Mouse (Mus musculus): ENCODE data around the gene Slain2.
A peak's percentile ranks its signal among the peaks of the same experiment; 100 is the strongest.
"Not testable (repeated sequence)": the region's sequence is repeated elsewhere in the genome, so short reads cannot be mapped to it uniquely, and the experiment has no call there.

Gene Slain2

GRCm38 (mm10) chr5:72901866-72902265 lies 12.2 kb upstream of the Slain2 start:
- DNase-seq (ENCODE audit: low spot score) = no peak

GRCm38 (mm10) chr5:72902312-72902711 lies 11.8 kb upstream of the Slain2 start:
- DNase-seq (ENCODE audit: low spot score) = no peak

- no peak for DNase-seq (ENCODE audit: low spot score)
These were observed 11.1 kb upstream of the Slain2 start for GRCm38 (mm10) chr5:72902876-72903516.

- DNase-seq (ENCODE audit: low spot score) = no peak
These were observed 9.0 kb upstream of the Slain2 start for GRCm38 (mm10) chr5:72904903-72905790.

GRCm38 (mm10) chr5:72907402-72907801 lies 6.7 kb upstream of the Slain2 start:
- DNase-seq (ENCODE audit: low spot score) = no peak

- no peak for DNase-seq (ENCODE audit: low spot score)
These were observed 5.7 kb upstream of the Slain2 start for GRCm38 (mm10) chr5:72908324-72908936.

- DNase-seq (ENCODE audit: low spot score) = no peak
These were observed 4.7 kb upstream of the Slain2 start for GRCm38 (mm10) chr5:72909363-72909762.

- no peak for DNase-seq (ENCODE audit: low spot score)
These were observed 3.7 kb upstream of the Slain2 start for GRCm38 (mm10) chr5:72910373-72910772.

GRCm38 (mm10) chr5:72911284-72911683 lies 2.8 kb upstream of the Slain2 start:
- no peak for DNase-seq (ENCODE audit: low spot score)

- DNase-seq (ENCODE audit: low spot score) = peak; percentile 11
These were observed 793 bp downstream of the Slain2 start for GRCm38 (mm10) chr5:72914633-72915561.

- DNase-seq (ENCODE audit: low spot score) = no peak
These were observed 1.9 kb downstream of the Slain2 start for GRCm38 (mm10) chr5:72916048-72916447.

GRCm38 (mm10) chr5:72916851-72917250 lies 2.7 kb downstream of the Slain2 start:
- no peak for DNase-seq (ENCODE audit: low spot score)

GRCm38 (mm10) chr5:72920416-72920815 lies 6.3 kb downstream of the Slain2 start:
- DNase-seq (ENCODE audit: low spot score) = no peak

- DNase-seq (ENCODE audit: low spot score) = no peak
These were observed 7.1 kb downstream of the Slain2 start for GRCm38 (mm10) chr5:72921171-72921570.

- DNase-seq (ENCODE audit: low spot score) = no peak
These were observed 8.7 kb downstream of the Slain2 start for GRCm38 (mm10) chr5:72922796-72923195.

GRCm38 (mm10) chr5:72927074-72927473 lies 13.0 kb downstream of the Slain2 start:
- DNase-seq (ENCODE audit: low spot score) = no peak

GRCm38 (mm10) chr5:72933026-72933675 lies 19.0 kb downstream of the Slain2 start:
- no peak for DNase-seq (ENCODE audit: low spot score)

GRCm38 (mm10) chr5:72938421-72938820 lies 24.3 kb downstream of the Slain2 start:
- not testable (repeated sequence) for DNase-seq (ENCODE audit: low spot score)

GRCm38 (mm10) chr5:72939311-72939710 lies 25.2 kb downstream of the Slain2 start:
- no peak for DNase-seq (ENCODE audit: low spot score)

- DNase-seq (ENCODE audit: low spot score) = no peak
These were observed 26.9 kb downstream of the Slain2 start for GRCm38 (mm10) chr5:72940906-72941432.

- DNase-seq (ENCODE audit: low spot score) = no peak
These were observed 34.0 kb downstream of the Slain2 start for GRCm38 (mm10) chr5:72948136-72948535.
